Mouse (Mus musculus): ENCODE measurements around the gene Col6a2. TPM values are rescaled to one million over a fixed set of nuclear protein-coding genes. Genes with fewer than 3 reads are reported as not detected.

The Col6a2 gene
- polyA plus RNA-seq, 1 experiment from 2014 or later: 16.6 TPM

Other genes starting within 250 kb of the Col6a2 start
- not detected in 2 replicates for gene AC141477.1, start 183.2 kb downstream of the Col6a2 start, polyA plus RNA-seq (2016; fragmentation: Nextera tagmentation; extraction: Ambion mirVana)
- 12.6 and 13.8 TPM in 2 replicates for gene Pcnt, start 180.8 kb downstream of the Col6a2 start, polyA plus RNA-seq (2016; fragmentation: Nextera tagmentation; extraction: Ambion mirVana)
- gene 2610028H24Rik, start 174.5 kb downstream of the Col6a2 start, polyA plus RNA-seq (2016; fragmentation: Nextera tagmentation; extraction: Ambion mirVana): not detected in 2 replicates
- 39.1 and 43.3 TPM in 2 replicates for gene Mcm3ap, start 154.7 kb downstream of the Col6a2 start, polyA plus RNA-seq (2016; fragmentation: Nextera tagmentation; extraction: Ambion mirVana)
- 5.3 and 5.7 TPM in 2 replicates for gene Ybey, start 154.5 kb downstream of the Col6a2 start, polyA plus RNA-seq (2016; fragmentation: Nextera tagmentation; extraction: Ambion mirVana)
- 51.9 and 53.5 TPM in 2 replicates for gene Lss, start 92.0 kb downstream of the Col6a2 start, polyA plus RNA-seq (2016; fragmentation: Nextera tagmentation; extraction: Ambion mirVana)
- gene Spatc1l, start 61.4 kb downstream of the Col6a2 start, polyA plus RNA-seq (2016; fragmentation: Nextera tagmentation; extraction: Ambion mirVana): not detected in 2 replicates
- 18.3 and 18.6 TPM in 2 replicates for gene Ftcd, start 48.0 kb downstream of the Col6a2 start, polyA plus RNA-seq (2016; fragmentation: Nextera tagmentation; extraction: Ambion mirVana)
- gene Col6a1, start 102.5 kb upstream of the Col6a2 start, polyA plus RNA-seq (2016; fragmentation: Nextera tagmentation; extraction: Ambion mirVana): 14.1 and 14.4 TPM in 2 replicates